In the genomic region with DNA sequence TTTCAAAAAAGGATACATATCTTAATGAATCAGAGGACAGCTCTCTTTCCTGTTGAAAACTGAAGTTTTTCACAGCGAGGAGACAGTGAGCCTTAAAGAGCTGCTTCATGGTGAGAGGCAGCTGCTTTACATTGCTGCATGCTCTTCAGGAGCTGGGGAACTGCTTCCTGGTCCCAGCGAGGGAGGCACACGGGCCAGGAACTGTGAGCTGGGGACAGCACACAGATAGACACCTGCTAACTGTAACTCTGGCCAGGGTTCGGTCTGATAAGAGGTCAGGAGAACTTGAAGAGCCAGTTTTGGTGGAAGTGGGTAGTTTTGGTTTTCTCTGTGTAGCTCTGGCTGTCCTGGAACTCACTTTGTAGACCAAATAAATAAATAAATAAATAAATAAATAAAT, we compare ENCODE assay signal across 7 mouse cellular contexts. TPM values are rescaled to one million over a fixed set of nuclear protein-coding genes. Genes with fewer than 3 reads are reported as not detected.
DNase-seq lines count a peak whose midpoint lies in the region; ATAC-seq and TF ChIP-seq lines count a peak whose summit lies in the region.
"Not testable (repeated sequence)": the region's sequence is repeated elsewhere in the genome, so short reads cannot be mapped to it uniquely, and the experiment has no call there.

No protein-coding gene starts in this region.

- H3K9me3 ChIP-seq in MEL (replicated peaks; ENCODE audit: insufficient read depth, low read length); intestine, embryonic 15.5 days; liver, embryonic 11.5 days (ENCODE audit: control insufficient read depth, low read length); liver, embryonic 15.5 days (replicated peaks); stomach, embryonic 16.5 days (replicated peaks; ENCODE audit: control insufficient read depth, low read length): not testable (repeated sequence)

- peak in 1 of 2 experiments; percentile 85 for TF ChIP-seq EP300 in MEL (IDR thresholded peaks at IDR 0.05; ENCODE audit: low read depth in 1 of 2, low read length in 2 of 2)

- H3K79me2 ChIP-seq in MEL (ENCODE audit: control insufficient read depth, insufficient read depth, low read length, poor library complexity): not testable (repeated sequence)

- not testable (repeated sequence) for H3K4me3 ChIP-seq in MEL (ENCODE audit: control insufficient read depth in 1 of 2, insufficient read depth in 1 of 2, low read depth in 2 of 2, low read length in 2 of 2); intestine, embryonic 15.5 days (replicated peaks); liver, embryonic 11.5 days (ENCODE audit: low read depth, low read length); liver, embryonic 15.5 days (replicated peaks); stomach, embryonic 16.5 days (replicated peaks; ENCODE audit: low read length)

- not testable (repeated sequence) for TF ChIP-seq POLR2A in MEL (IDR thresholded peaks at IDR 0.05; ENCODE audit: control insufficient read depth in 1 of 2, insufficient read depth in 1 of 2, low read depth in 1 of 2, low read length in 2 of 2, poor library complexity in 1 of 2)

- TF ChIP-seq RAD21 in MEL (IDR thresholded peaks at IDR 0.05; ENCODE audit: low read depth, low read length): not testable (repeated sequence)

- not testable (repeated sequence) for H3K4me1 ChIP-seq in MEL (ENCODE audit: control insufficient read depth in 1 of 2, insufficient read depth in 2 of 2, low read length in 2 of 2); intestine, embryonic 15.5 days (replicated peaks); liver, embryonic 11.5 days (replicated peaks; ENCODE audit: control insufficient read depth, insufficient read depth, low read length); stomach, embryonic 16.5 days (ENCODE audit: control insufficient read depth, insufficient read depth, low read length)
- peaks cover 17% of the 10 kb centered on the region for H3K4me1 ChIP-seq in liver, embryonic 15.5 days (replicated peaks)

- WGBS in intestine, embryonic 15.5 days: 44% methylated on average over 4 of the region's 4 CpGs
- 24% methylated on average over 4 of the region's 4 CpGs for WGBS in liver, embryonic 11.5 days
- WGBS in liver, embryonic 15.5 days (ENCODE audit: insufficient replicate concordance): 17% methylated on average over 4 of the region's 4 CpGs
- 48% methylated on average over 4 of the region's 4 CpGs for WGBS in stomach, embryonic 16.5 days

- peak; percentile 91 for ATAC-seq in common myeloid progenitor, adult 5-6 weeks (replicated peaks; ENCODE audit: low read depth, poor library complexity, severe bottlenecking)
- ATAC-seq in intestine, embryonic 15.5 days: peak; percentile 87
- ATAC-seq in liver, embryonic 11.5 days (replicated peaks; ENCODE audit: low FRiP score): peak; percentile 98
- ATAC-seq in liver, embryonic 15.5 days (ENCODE audit: insufficient read depth): peak; percentile 89
- ATAC-seq in megakaryocyte progenitor cell, adult 5-6 weeks (replicated peaks; ENCODE audit: poor library complexity): peak; percentile 96
- peak; percentile 79; the same call in 1 of the 2 replicates for ATAC-seq in stomach, embryonic 16.5 days (ENCODE audit: insufficient read depth, low FRiP score)

- H3K4me2 ChIP-seq in intestine, embryonic 15.5 days (replicated peaks); liver, embryonic 11.5 days; stomach, embryonic 16.5 days (ENCODE audit: low read depth, low read length): not testable (repeated sequence)
- peak overlapping the region; percentile 32 for H3K4me2 ChIP-seq in liver, embryonic 15.5 days

- peak; percentile 78 for DNase-seq in MEL (ENCODE audit: low read depth, low spot score)
- not testable (repeated sequence) for DNase-seq in liver, embryonic 11.5 days (ENCODE audit: low spot score)

- not testable (repeated sequence) for H3K27me3 ChIP-seq in MEL (ENCODE audit: control insufficient read depth in 1 of 2, insufficient read depth in 2 of 2, low read length in 2 of 2); intestine, embryonic 15.5 days (replicated peaks); liver, embryonic 11.5 days (replicated peaks; ENCODE audit: control insufficient read depth, insufficient read depth, low read length); liver, embryonic 15.5 days; stomach, embryonic 16.5 days (ENCODE audit: control insufficient read depth, insufficient read depth, low read length)

- H3K36me3 ChIP-seq in MEL (ENCODE audit: control insufficient read depth in 1 of 2, insufficient read depth in 2 of 2, low read length in 2 of 2); intestine, embryonic 15.5 days; liver, embryonic 11.5 days (ENCODE audit: control insufficient read depth, insufficient read depth, low read length); liver, embryonic 15.5 days (replicated peaks); stomach, embryonic 16.5 days (ENCODE audit: control insufficient read depth, insufficient read depth, low read length): not testable (repeated sequence)

- peak overlapping the region; percentile 22; the same call in 1 of the 2 replicates for H3K9ac ChIP-seq in MEL (ENCODE audit: control insufficient read depth, low read depth, low read length, poor library complexity, severe bottlenecking)
- H3K9ac ChIP-seq in intestine, embryonic 15.5 days; liver, embryonic 11.5 days (ENCODE audit: low read depth, low read length); liver, embryonic 15.5 days; stomach, embryonic 16.5 days (ENCODE audit: low read length): not testable (repeated sequence)

- peak overlapping the region; percentile 31; the same call in 1 of the 2 replicates for H3K27ac ChIP-seq in MEL (ENCODE audit: control insufficient read depth, low read depth, low read length)
- not testable (repeated sequence) for H3K27ac ChIP-seq in intestine, embryonic 15.5 days; liver, embryonic 11.5 days (ENCODE audit: low read depth, low read length); stomach, embryonic 16.5 days (ENCODE audit: low read length)
- peak overlapping the region; percentile 48; the same call in 1 of the 2 replicates for H3K27ac ChIP-seq in liver, embryonic 15.5 days (replicated peaks)

- not testable (repeated sequence) for TF ChIP-seq CTCF in MEL (IDR thresholded peaks at IDR 0.05 in 2 of 3, conservative IDR thresholded peaks at IDR 0.05 in 1 of 3; ENCODE audit: control insufficient read depth in 1 of 3, insufficient read depth in 1 of 3, low read depth in 2 of 3, low read length in 3 of 3, poor library complexity in 1 of 3, severe bottlenecking in 1 of 3)

TF ChIP-seq in MEL, 35 proteins besides CTCF, POLR2A, EP300 and RAD21:
- TF ChIP-seq TBP (IDR thresholded peaks at IDR 0.05; ENCODE audit: low read depth, low read length) (0 out of 2 replicates have a peak, but pooled peaks have one; percentile 27), ELF1 (IDR thresholded peaks at IDR 0.05; ENCODE audit: low read depth, low read length) (peak; percentile 32; the same call in 1 of the 2 replicates), MYB (IDR thresholded peaks at IDR 0.05; ENCODE audit: low read depth, low read length) (peak; percentile 53; the same call in 1 of the 2 replicates), TCF12 (IDR thresholded peaks at IDR 0.05; ENCODE audit: low read depth, low read length) (peak; percentile 80), TAL1 (IDR thresholded peaks at IDR 0.05; ENCODE audit: low read length) (peak; percentile 69), ETS1 (IDR thresholded peaks at IDR 0.05; ENCODE audit: low read depth, low read length) (peak; percentile 34; the same call in 1 of the 2 replicates), GATA1 (IDR thresholded peaks at IDR 0.05; ENCODE audit: low read depth, low read length) (peak; percentile 68)
TF ChIP-seq in MEL: peak in this region for 7; not testable (repeated sequence) for 28.

RNA-seq across cellular contexts. Expression of gene Stx11, which starts 12.7 kb away (rescaled TPM):
- 1.9 and 3.2 TPM in 2 replicates for total RNA-seq in MEL (2012; rRNA removed)
- polyA plus RNA-seq in MEL (2012; ENCODE audit: insufficient read depth in 1 of 2, insufficient read length in 2 of 2, low read depth in 1 of 2, low replicate concordance in 2 of 2, missing spikeins in 1 of 2): 1 to 10 TPM in 1 of 2 experiments, not detected in 1; 2.9 TPM
- 8.2 and 9.4 TPM in 2 replicates for total RNA-seq in common myeloid progenitor, adult 5-6 weeks (2017)
- polyA plus RNA-seq in intestine, embryonic 15.5 days (2015; fragmentation: Nextera tagmentation; extraction: Ambion mirVana): 1.6 and 1.8 TPM in 2 replicates
- 12.6 and 14.9 TPM in 2 replicates for polyA plus RNA-seq in liver, embryonic 11.5 days (2014; fragmentation: Nextera tagmentation; extraction: Ambion mirVana)
- 9.7 and 10.6 TPM in 2 replicates for polyA plus RNA-seq in liver, embryonic 15.5 days (2015; fragmentation: Nextera tagmentation; extraction: Ambion mirVana)
- total RNA-seq in megakaryocyte progenitor cell, adult 5-6 weeks (2015): 5.1 and 7.6 TPM in 2 replicates
- total RNA-seq in megakaryocyte progenitor cell, adult 5-6 weeks (2017): 5.7 and 6.8 TPM in 2 replicates
- 7.0 and 9.3 TPM in 2 replicates for polyA plus RNA-seq in stomach, embryonic 16.5 days (2015; fragmentation: Nextera tagmentation; extraction: Ambion mirVana)

RNA-seq across cellular contexts. Expression of gene Sf3b5, which starts 53.8 kb away (rescaled TPM):
- total RNA-seq in MEL (2012; rRNA removed): 16.6 and 17.5 TPM in 2 replicates
- polyA plus RNA-seq in MEL (2012; ENCODE audit: insufficient read depth in 1 of 2, insufficient read length in 2 of 2, low read depth in 1 of 2, low replicate concordance in 2 of 2, missing spikeins in 1 of 2): 10 to 100 TPM in 1 of 2 experiments, not detected in 1; 57.4 TPM
- total RNA-seq in common myeloid progenitor, adult 5-6 weeks (2017): 16.9 and 17.4 TPM in 2 replicates
- polyA plus RNA-seq in intestine, embryonic 15.5 days (2015; fragmentation: Nextera tagmentation; extraction: Ambion mirVana): 37.0 and 38.0 TPM in 2 replicates
- polyA plus RNA-seq in liver, embryonic 11.5 days (2014; fragmentation: Nextera tagmentation; extraction: Ambion mirVana): 48.0 and 50.1 TPM in 2 replicates
- polyA plus RNA-seq in liver, embryonic 15.5 days (2015; fragmentation: Nextera tagmentation; extraction: Ambion mirVana): 16.5 and 17.2 TPM in 2 replicates
- 17.4 and 18.7 TPM in 2 replicates for total RNA-seq in megakaryocyte progenitor cell, adult 5-6 weeks (2015)
- 23.3 and 23.4 TPM in 2 replicates for total RNA-seq in megakaryocyte progenitor cell, adult 5-6 weeks (2017)
- 31.3 and 33.4 TPM in 2 replicates for polyA plus RNA-seq in stomach, embryonic 16.5 days (2015; fragmentation: Nextera tagmentation; extraction: Ambion mirVana)
